Mouse (Mus musculus) stomach, postnatal 0 days (tissue): ENCODE data around the gene Nxpe5.

Experiments
- CTCF ChIP-seq: IDR thresholded peaks from 2 replicates; pipeline ENCODE4 v1.5.1; 2016; ENCODE audit warnings: antibody characterized with exemption, low read depth, mild to moderate bottlenecking, moderate library complexity
- EP300 ChIP-seq: optimal IDR thresholded peaks from 2 replicates; pipeline ENCODE3; 2016; ENCODE audit warnings: antibody characterized with exemption

DNA sequence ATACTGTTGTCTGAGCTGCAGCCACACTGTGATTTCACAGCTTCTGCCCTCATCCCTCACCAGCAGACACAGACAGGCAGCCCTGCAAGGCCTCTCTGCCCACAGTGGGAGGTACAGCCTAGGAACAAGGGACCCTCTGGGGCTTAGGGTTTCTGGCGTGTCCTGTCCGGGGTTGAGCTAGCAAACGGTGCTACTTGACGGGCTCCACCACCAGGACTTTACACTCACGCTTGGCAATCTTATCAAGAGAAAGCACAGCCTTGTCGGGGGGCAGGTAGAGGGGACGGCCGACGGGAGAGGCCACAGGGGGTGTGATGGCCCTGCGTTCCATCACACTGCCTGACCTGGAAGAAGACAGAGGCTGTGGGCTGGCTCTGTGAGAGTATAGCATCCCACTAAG is 34.4 kb downstream of the Nxpe5 start:
- no peak for TF ChIP-seq CTCF
- no peak for TF ChIP-seq EP300
